Mouse (Mus musculus) macrophage (primary cell): Measurements from ENCODE around the gene Dip2c. TPM values are rescaled to one million over a fixed set of nuclear protein-coding genes. Genes with fewer than 3 reads are reported as not detected.

ENCODE experiments used
- H3K27ac ChIP-seq: fragments of 350-480 bp; formaldehyde crosslinking; 2 replicates; pipeline ENCODE4 v1.9.0; 2021
- H3K36me3 ChIP-seq: fragments of 350-480 bp; formaldehyde crosslinking; 2 replicates; pipeline ENCODE4 v1.9.0; 2021; ENCODE audit errors: inconsistent target
- H3K4me3 ChIP-seq: fragments of 350-480 bp; formaldehyde crosslinking; 2 replicates; pipeline ENCODE4 v1.9.0; 2021; ENCODE audit errors: inconsistent target
- H3K79me2 ChIP-seq: fragments of 350-480 bp; formaldehyde crosslinking; 2 replicates; pipeline ENCODE4 v1.9.0; 2021; ENCODE audit errors: inconsistent target
- WGBS: methylation state at CpG from one replicate; pipeline ENCODE4 v1.1.7; 2026; ENCODE audit warnings: inconsistent platforms; ENCODE audit not compliant: missing documents; 5-methylcytosine and 5-hydroxymethylcytosine counted together
- polyA plus RNA-seq: library from polyadenylated mRNA; stranded (reverse); fragments of 250-400 nt; gene quantifications from 3 replicates; pipeline ENCODE4 v1.2.4, GENCODE M21; 2018; ENCODE audit warnings: inconsistent platforms

The Dip2c gene
- polyA plus RNA-seq, 1 experiment from 2014 or later, result 7.2 TPM

DNA sequence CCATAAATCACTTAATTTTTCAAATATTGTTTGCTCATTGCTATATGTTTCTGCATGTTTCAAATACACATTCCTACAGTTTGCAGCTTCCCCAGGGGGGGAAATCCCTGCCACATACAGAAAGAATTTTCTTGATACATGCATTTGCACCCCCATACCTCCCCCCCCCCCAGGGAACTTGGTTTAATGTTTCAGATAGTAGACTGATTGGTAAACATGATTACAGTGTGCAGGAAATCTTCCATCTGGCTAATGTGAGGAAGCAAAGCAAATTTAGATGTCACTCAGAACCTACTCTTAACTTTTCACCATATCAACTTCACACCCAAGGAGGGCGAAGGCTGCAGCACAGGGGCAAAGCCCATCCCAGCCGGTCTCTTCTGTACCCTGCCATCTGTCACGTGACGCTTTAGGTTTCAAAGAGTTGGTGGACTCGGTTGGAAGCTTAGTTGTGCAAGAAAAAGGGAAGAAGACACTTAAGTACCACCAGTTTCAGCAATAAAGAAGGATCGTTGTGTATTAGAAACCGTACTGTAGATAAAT lies 391.7 kb downstream of the Dip2c start:
- Histone ChIP-seq H3K36me3 (no peaks in the 10 kb centered on the region), H3K27ac (no peak overlapping the region), H3K79me2 (no peaks in the 10 kb centered on the region), H3K4me3 (no peak overlapping the region)
- 92% methylated on average over 7 of the region's 7 CpGs for WGBS

DNA sequence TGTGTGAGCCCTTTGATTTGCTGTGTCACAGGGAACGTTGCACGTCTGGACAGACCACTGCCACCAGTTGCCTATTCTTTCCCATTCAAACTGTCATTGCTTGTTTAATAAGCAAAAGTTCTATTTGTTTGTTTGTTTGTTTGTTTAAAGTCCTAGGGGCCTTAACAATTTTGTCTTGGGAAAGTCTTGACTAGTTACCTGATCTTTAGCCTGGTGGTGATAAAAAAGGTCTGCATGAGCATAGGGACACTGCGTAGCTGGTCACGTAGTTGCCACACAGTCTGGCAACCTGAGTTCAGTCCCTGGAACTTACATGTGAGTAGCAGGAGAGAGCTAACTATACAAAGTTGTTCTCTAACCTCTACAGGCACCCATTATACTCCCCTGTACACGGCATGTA lies 392.9 kb downstream of the Dip2c start:
- no peak overlapping the region for H3K27ac ChIP-seq
- H3K79me2 ChIP-seq, result no peaks in the 10 kb centered on the region
- H3K36me3 ChIP-seq, result no peaks in the 10 kb centered on the region
- H3K4me3 ChIP-seq, result no peak overlapping the region
- 90% methylated on average over 5 of the region's 5 CpGs for WGBS

DNA sequence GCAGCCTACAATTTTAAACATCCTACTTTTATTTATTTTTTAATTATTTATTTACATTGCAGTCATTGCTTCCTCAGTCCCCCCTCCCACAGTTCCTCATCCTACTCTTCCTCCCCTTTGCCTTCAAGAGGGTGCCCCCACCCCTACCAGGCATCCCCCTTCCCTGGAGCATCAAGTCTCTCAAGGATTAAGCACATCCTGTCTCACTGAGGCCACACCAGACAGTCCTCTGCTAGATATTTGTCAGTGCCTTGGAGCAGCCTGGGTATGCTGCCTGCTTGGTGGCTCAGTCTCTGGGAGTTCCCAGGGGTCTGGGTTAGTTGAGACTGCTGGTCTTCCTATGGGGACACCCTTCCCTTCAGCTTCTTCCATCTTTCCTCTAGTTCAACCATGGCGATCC lies 397.8 kb downstream of the Dip2c start:
- H3K79me2 ChIP-seq, result no peaks in the 10 kb centered on the region
- H3K36me3 ChIP-seq, result no peaks in the 10 kb centered on the region
- WGBS, result 100% methylated on average over 1 of the region's 1 CpGs
- no peak overlapping the region for H3K4me3 ChIP-seq
- no peak overlapping the region for H3K27ac ChIP-seq

GRCm38 (mm10) chr13:9681492-9681891 lies 405.2 kb downstream of the Dip2c start:
- Histone ChIP-seq H3K79me2 (no peaks in the 10 kb centered on the region), H3K36me3 (peaks cover 20% of the 10 kb centered on the region; the same call in 1 of the 2 replicates), H3K4me3 (no peak overlapping the region), H3K27ac (no peak overlapping the region)
- 95% methylated on average over 3 of the region's 3 CpGs for WGBS

DNA sequence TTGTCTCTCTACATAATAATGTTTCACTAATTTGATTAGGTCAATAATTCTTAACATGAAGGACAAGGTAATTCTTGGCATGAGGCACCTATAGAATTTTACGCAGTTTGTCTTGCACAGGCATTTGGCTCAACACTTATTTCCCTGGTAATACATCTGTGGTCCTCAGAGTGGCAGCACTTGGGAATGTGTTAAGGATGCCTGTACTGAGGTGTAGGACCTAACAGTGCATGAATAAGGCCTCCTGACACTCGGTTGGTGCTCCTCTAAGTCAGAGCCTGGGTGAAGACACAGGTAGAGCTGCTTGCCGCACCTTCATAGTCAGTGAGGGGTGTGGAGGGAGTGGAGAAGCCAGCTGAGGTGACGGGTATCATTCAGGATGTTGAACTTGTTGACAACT lies 407.0 kb downstream of the Dip2c start:
- Histone ChIP-seq H3K79me2 (no peaks in the 10 kb centered on the region), H3K36me3 (peaks cover 36% of the 10 kb centered on the region; the same call in 1 of the 2 replicates)

GRCm38 (mm10) chr13:9684153-9684923 lies 408.0 kb downstream of the Dip2c start:
- WGBS, result 98% methylated on average over 11 of the region's 11 CpGs
- H3K36me3 ChIP-seq, result peaks cover 46% of the 10 kb centered on the region

More for the DNA sequence above, 407.0 kb downstream of the Dip2c start:
- H3K4me3 ChIP-seq, result no peak overlapping the region
- WGBS, result 97% methylated on average over 4 of the region's 4 CpGs
- H3K27ac ChIP-seq, result no peak overlapping the region

GRCm38 (mm10) chr13:9686261-9686660 lies 409.9 kb downstream of the Dip2c start:
- WGBS, result 100% methylated on average over 6 of the region's 7 CpGs
- Histone ChIP-seq H3K36me3 (peaks cover 63% of the 10 kb centered on the region), H3K79me2 (no peaks in the 10 kb centered on the region), H3K27ac (no peak overlapping the region), H3K4me3 (no peak overlapping the region)

More at GRCm38 (mm10) chr13:9684153-9684923, 408.0 kb downstream of the Dip2c start:
- H3K4me3 ChIP-seq, result no peak overlapping the region
- H3K27ac ChIP-seq, result no peak overlapping the region
- no peaks in the 10 kb centered on the region for H3K79me2 ChIP-seq

GRCm38 (mm10) chr13:9686765-9687164 lies 410.4 kb downstream of the Dip2c start:
- no peaks in the 10 kb centered on the region for H3K79me2 ChIP-seq
- WGBS, result 97% methylated on average over 11 of the region's 11 CpGs
- peaks cover 68% of the 10 kb centered on the region for H3K36me3 ChIP-seq
- no peak overlapping the region for H3K4me3 ChIP-seq
- no peak overlapping the region for H3K27ac ChIP-seq

- no peak overlapping the region for H3K4me3 ChIP-seq
- H3K27ac ChIP-seq, result no peak overlapping the region
- peaks cover 78% of the 10 kb centered on the region for H3K36me3 ChIP-seq
- 92% methylated on average over 15 of the region's 16 CpGs for WGBS
- no peaks in the 10 kb centered on the region for H3K79me2 ChIP-seq
These were observed 413.0 kb downstream of the Dip2c start for GRCm38 (mm10) chr13:9689366-9689765.

DNA sequence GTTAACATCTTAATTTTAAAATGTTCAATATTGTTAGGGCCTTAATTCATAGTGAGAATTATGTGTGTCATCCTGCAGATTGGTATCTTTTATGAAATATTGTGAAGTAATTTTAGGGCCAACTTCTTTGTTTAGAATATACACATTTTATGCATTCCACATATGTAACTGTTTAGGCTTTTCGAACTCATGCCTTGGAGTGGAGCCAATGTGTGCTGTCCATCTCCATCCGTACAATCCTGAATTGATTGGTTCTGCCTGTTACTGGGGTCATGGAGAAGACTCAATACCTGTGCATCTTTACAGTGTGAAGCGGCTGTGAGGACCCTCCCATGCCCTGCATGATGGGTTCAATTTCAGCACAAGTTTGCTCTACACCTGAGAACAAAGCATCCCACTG lies 416.5 kb downstream of the Dip2c start:
- Histone ChIP-seq H3K36me3 (peaks cover 75% of the 10 kb centered on the region), H3K27ac (no peak overlapping the region), H3K4me3 (no peak overlapping the region), H3K79me2 (no peaks in the 10 kb centered on the region)
- 100% methylated on average over 3 of the region's 3 CpGs for WGBS

DNA sequence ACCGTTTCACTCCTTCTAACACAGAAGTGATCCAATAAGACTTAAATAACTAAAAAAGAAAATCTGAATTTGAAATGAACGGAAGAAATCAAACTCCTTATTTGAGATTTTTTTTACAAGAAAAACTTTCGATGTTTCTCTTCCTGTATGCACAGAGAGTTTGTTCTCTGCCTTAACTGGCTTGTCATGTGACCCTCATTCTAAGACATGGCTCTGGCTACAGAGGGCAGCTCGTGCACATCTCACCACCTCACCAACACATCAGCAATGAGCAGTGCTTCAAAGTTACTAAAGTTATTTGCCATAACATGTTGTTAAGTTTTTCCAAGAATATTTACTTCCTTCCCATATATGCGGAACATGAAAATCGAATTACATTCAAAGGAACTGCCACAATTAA lies 418.3 kb downstream of the Dip2c start:
- 90% methylated on average over 6 of the region's 6 CpGs for WGBS
- no peak overlapping the region for H3K27ac ChIP-seq
- H3K36me3 ChIP-seq, result peaks cover 57% of the 10 kb centered on the region
- no peaks in the 10 kb centered on the region for H3K79me2 ChIP-seq
- H3K4me3 ChIP-seq, result no peak overlapping the region

GRCm38 (mm10) chr13:9695403-9695802 lies 419.1 kb downstream of the Dip2c start:
- peaks cover 52% of the 10 kb centered on the region for H3K36me3 ChIP-seq
- 95% methylated on average over 4 of the region's 4 CpGs for WGBS

GRCm38 (mm10) chr13:9695809-9696208 lies 419.5 kb downstream of the Dip2c start:
- no peaks in the 10 kb centered on the region for H3K79me2 ChIP-seq
- H3K27ac ChIP-seq, result no peak overlapping the region
- H3K36me3 ChIP-seq, result peaks cover 48% of the 10 kb centered on the region
- H3K4me3 ChIP-seq, result no peak overlapping the region

More at GRCm38 (mm10) chr13:9695403-9695802, 419.1 kb downstream of the Dip2c start:
- H3K4me3 ChIP-seq, result no peak overlapping the region
- no peaks in the 10 kb centered on the region for H3K79me2 ChIP-seq
- no peak overlapping the region for H3K27ac ChIP-seq

GRCm38 (mm10) chr13:9697340-9697739 lies 421.0 kb downstream of the Dip2c start:
- peaks cover 34% of the 10 kb centered on the region for H3K36me3 ChIP-seq

DNA sequence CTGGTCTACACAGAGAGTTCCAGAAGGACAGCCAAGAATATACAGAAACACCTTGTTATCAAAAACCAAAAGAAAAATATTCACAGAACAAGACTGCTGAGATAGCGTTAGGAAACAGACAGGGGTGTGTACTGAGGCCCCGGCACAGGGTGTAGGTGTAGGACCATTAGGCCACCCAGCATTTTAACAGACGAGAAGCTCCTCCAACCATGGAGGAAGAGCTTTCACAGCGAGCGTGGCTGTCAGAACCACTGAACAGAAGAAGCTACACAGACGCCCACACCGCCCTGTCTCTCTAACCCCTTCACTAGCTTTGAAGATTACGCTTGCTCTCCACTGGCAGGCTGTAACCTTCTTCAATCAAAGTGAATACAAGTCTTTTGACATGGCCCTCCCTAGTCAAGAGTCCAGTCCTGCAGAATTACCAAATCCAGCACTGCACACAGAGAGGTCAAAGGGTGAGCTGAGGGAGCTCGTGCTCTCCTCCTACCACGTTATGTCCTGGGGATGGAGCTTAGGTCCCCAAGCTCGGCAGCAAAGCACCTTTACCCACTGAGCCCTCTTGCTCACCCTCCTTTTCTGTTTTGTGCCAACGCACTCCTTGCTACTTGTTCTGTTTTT lies 426.4 kb downstream of the Dip2c start:
- H3K36me3 ChIP-seq, result no peaks in the 10 kb centered on the region
- 95% methylated on average over 12 of the region's 12 CpGs for WGBS
- no peak overlapping the region for H3K27ac ChIP-seq
- H3K4me3 ChIP-seq, result no peak overlapping the region
- no peaks in the 10 kb centered on the region for H3K79me2 ChIP-seq

More at GRCm38 (mm10) chr13:9697340-9697739, 421.0 kb downstream of the Dip2c start:
- H3K4me3 ChIP-seq, result no peak overlapping the region
- H3K79me2 ChIP-seq, result no peaks in the 10 kb centered on the region
- H3K27ac ChIP-seq, result no peak overlapping the region
- 100% methylated on average over 4 of the region's 4 CpGs for WGBS
